Mouse (Mus musculus): ENCODE measurements around the gene Pacs2.

GRCm38 (mm10) chr12:112985346-112985745 lies 29.0 kb upstream of the Pacs2 start:
- TF ChIP-seq POLR2A (IDR thresholded peaks at IDR 0.05; ENCODE audit: insufficient read length, low read depth) (no peak), USF1 (IDR thresholded peaks at IDR 0.05; ENCODE audit: low read depth) (no peak)
